19 mouse cellular contexts compared by ENCODE assay signal in the genomic region with DNA sequence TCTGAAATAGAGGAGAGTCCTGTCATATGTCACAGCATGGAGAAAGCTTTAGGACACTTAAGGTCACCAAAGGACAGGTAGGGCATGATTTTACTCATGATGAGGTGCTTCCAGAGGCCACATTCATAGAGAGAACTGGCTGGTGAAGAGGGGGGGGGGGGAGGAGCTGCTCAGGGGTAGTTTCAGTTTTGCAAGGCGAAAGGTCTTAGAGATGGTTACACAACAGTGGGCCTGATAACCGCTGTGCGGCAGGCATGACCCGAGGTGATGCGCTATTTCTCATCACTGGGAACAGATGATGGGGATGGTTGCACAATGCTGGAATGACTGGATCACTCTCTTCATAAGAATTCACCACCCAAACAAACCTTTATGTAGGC. TPM values are rescaled to one million over a fixed set of nuclear protein-coding genes. Genes with fewer than 3 reads are reported as not detected.
DNase-seq lines count a peak whose midpoint lies in the region; ATAC-seq and TF ChIP-seq lines count a peak whose summit lies in the region.
"Had no signal": no experiment of that assay in that cellular context is flagged by ENCODE, and none has a peak within 500 bp of the region (broad histone marks: within the 10 kb centered on the region; RNA-seq: fewer than 3 reads in every experiment).

No protein-coding gene starts in this region.

- no peak for ATAC-seq in forebrain, embryonic 11.5 days (replicated peaks; ENCODE audit: low FRiP score)
- no peak for ATAC-seq in forebrain, embryonic 12.5 days (ENCODE audit: low FRiP score)
- ATAC-seq in intestine, postnatal 0 days, result peak; percentile 57
- ATAC-seq in hindbrain, embryonic 13.5 days (ENCODE audit: low FRiP score), result no peak
- ATAC-seq: CD4-positive, CD25-positive, alpha-beta regulatory T cell, adult 4 months; forebrain, embryonic 16.5 days had no signal

- no peaks in the 10 kb centered on the region for H3K36me3 ChIP-seq in forebrain, embryonic 11.5 days (ENCODE audit: control insufficient read depth, insufficient read depth, low read length)
- no peaks in the 10 kb centered on the region for H3K36me3 ChIP-seq in forebrain, embryonic 12.5 days (replicated peaks)
- no peaks in the 10 kb centered on the region for H3K36me3 ChIP-seq in intestine, postnatal 0 days (ENCODE audit: control insufficient read depth, insufficient read depth)
- no peaks in the 10 kb centered on the region for H3K36me3 ChIP-seq in myocyte (ENCODE audit: control insufficient read depth, insufficient read depth)
- no peaks in the 10 kb centered on the region for H3K36me3 ChIP-seq in hindbrain, embryonic 13.5 days
- H3K36me3 ChIP-seq: hindbrain, embryonic 15.5 days; neural tube, embryonic 15.5 days had no signal

- no peaks in the 10 kb centered on the region for H3K27me3 ChIP-seq in forebrain, embryonic 11.5 days (ENCODE audit: control insufficient read depth, insufficient read depth, low read length)
- no peaks in the 10 kb centered on the region for H3K27me3 ChIP-seq in forebrain, embryonic 12.5 days
- no peaks in the 10 kb centered on the region for H3K27me3 ChIP-seq in intestine, postnatal 0 days (replicated peaks; ENCODE audit: control insufficient read depth, insufficient read depth, low read length)
- no peaks in the 10 kb centered on the region for H3K27me3 ChIP-seq in myocyte (ENCODE audit: control insufficient read depth, insufficient read depth, insufficient read length)
- H3K27me3 ChIP-seq in hindbrain, embryonic 13.5 days, result no peaks in the 10 kb centered on the region
- H3K27me3 ChIP-seq: hindbrain, embryonic 15.5 days; neural tube, embryonic 15.5 days had no signal

- WGBS in forebrain, embryonic 11.5 days, result 96% methylated on average over 5 of the region's 5 CpGs
- WGBS in forebrain, embryonic 12.5 days, result 89% methylated on average over 5 of the region's 5 CpGs
- 64% methylated on average over 5 of the region's 5 CpGs for WGBS in intestine, postnatal 0 days
- 93% methylated on average over 5 of the region's 5 CpGs for WGBS in hindbrain, embryonic 13.5 days

- no peak for TF ChIP-seq POLR2A in myocyte (IDR thresholded peaks at IDR 0.05; ENCODE audit: insufficient read length, low read depth)

- no peak overlapping the region for H3K27ac ChIP-seq in forebrain, embryonic 11.5 days (ENCODE audit: low read depth, low read length)
- no peak overlapping the region for H3K27ac ChIP-seq in forebrain, embryonic 12.5 days
- no peak overlapping the region for H3K27ac ChIP-seq in intestine, postnatal 0 days (ENCODE audit: low read depth, low read length)
- H3K27ac ChIP-seq in hindbrain, embryonic 13.5 days, result no peak overlapping the region
- H3K27ac ChIP-seq: gastrocnemius, adult 2 months; heart, adult 2 months; hindbrain, embryonic 15.5 days; neural tube, embryonic 15.5 days had no signal

- H3K4me3 ChIP-seq in forebrain, embryonic 11.5 days (ENCODE audit: low read depth, low read length), result no peak overlapping the region
- H3K4me3 ChIP-seq in forebrain, embryonic 12.5 days (replicated peaks), result no peak overlapping the region
- H3K4me3 ChIP-seq in intestine, postnatal 0 days (ENCODE audit: low read depth, low read length), result no peak overlapping the region
- no peak overlapping the region for H3K4me3 ChIP-seq in myocyte
- H3K4me3 ChIP-seq in hindbrain, embryonic 13.5 days, result no peak overlapping the region
- H3K4me3 ChIP-seq: gastrocnemius, adult 2 months; heart, adult 2 months; hindbrain, embryonic 15.5 days; neural tube, embryonic 15.5 days had no signal

- TF ChIP-seq CTCF in intestine, postnatal 0 days (IDR thresholded peaks at IDR 0.05; ENCODE audit: low read depth), result no peak

- no peaks in the 10 kb centered on the region for H3K79me2 ChIP-seq in myocyte (ENCODE audit: control insufficient read depth, insufficient read depth)

- no peaks in the 10 kb centered on the region for H3K4me1 ChIP-seq in forebrain, embryonic 11.5 days (replicated peaks; ENCODE audit: control insufficient read depth, insufficient read depth, low read length)
- H3K4me1 ChIP-seq in forebrain, embryonic 12.5 days, result no peaks in the 10 kb centered on the region
- H3K4me1 ChIP-seq in intestine, postnatal 0 days (replicated peaks; ENCODE audit: control insufficient read depth, insufficient read depth, low read length), result no peaks in the 10 kb centered on the region
- H3K4me1 ChIP-seq in hindbrain, embryonic 13.5 days (replicated peaks), result no peaks in the 10 kb centered on the region
- H3K4me1 ChIP-seq: hindbrain, embryonic 15.5 days; neural tube, embryonic 15.5 days had no signal

- peak; percentile 16 for DNase-seq in forebrain, embryonic 11.5 days (ENCODE audit: low spot score)
- peak; percentile 25 to 40 for DNase-seq in B cell, adult 2 months
- DNase-seq in cerebellum, postnatal 10 days, result no peak
- DNase-seq in heart, adult 11 months, result no peak
- DNase-seq: cerebellum, adult 9-11 months; gastrocnemius, adult 2 months; heart, adult 2 months; kidney, adult 8-10 months; left cerebral cortex, postnatal 4 days; lung, embryonic 14.5 days; right cerebral cortex, adult 18-20 months had no signal

- H3K9ac ChIP-seq in forebrain, embryonic 11.5 days (ENCODE audit: low read length), result no peak overlapping the region
- no peak overlapping the region for H3K9ac ChIP-seq in forebrain, embryonic 12.5 days
- no peak overlapping the region for H3K9ac ChIP-seq in intestine, postnatal 0 days (ENCODE audit: low read depth, low read length)
- no peak overlapping the region for H3K9ac ChIP-seq in hindbrain, embryonic 13.5 days
- H3K9ac ChIP-seq: hindbrain, embryonic 15.5 days; lung, embryonic 14.5 days; neural tube, embryonic 15.5 days had no signal

- H3K4me2 ChIP-seq in forebrain, embryonic 11.5 days (ENCODE audit: low read depth, low read length, severe bottlenecking), result no peak overlapping the region
- no peak overlapping the region for H3K4me2 ChIP-seq in forebrain, embryonic 12.5 days
- no peak overlapping the region for H3K4me2 ChIP-seq in intestine, postnatal 0 days (replicated peaks; ENCODE audit: low read depth)
- peak overlapping the region; percentile 72 for H3K4me2 ChIP-seq in myocyte (ENCODE audit: low read depth)
- H3K4me2 ChIP-seq in hindbrain, embryonic 13.5 days, result no peak overlapping the region
- H3K4me2 ChIP-seq: hindbrain, embryonic 15.5 days; lung, embryonic 14.5 days; neural tube, embryonic 15.5 days had no signal

- no peaks in the 10 kb centered on the region for H3K9me3 ChIP-seq in forebrain, embryonic 11.5 days (ENCODE audit: control insufficient read depth, low read length)
- H3K9me3 ChIP-seq in forebrain, embryonic 12.5 days, result no peaks in the 10 kb centered on the region
- H3K9me3 ChIP-seq in intestine, postnatal 0 days (ENCODE audit: control insufficient read depth), result no peaks in the 10 kb centered on the region
- H3K9me3 ChIP-seq in hindbrain, embryonic 13.5 days, result no peaks in the 10 kb centered on the region
- H3K9me3 ChIP-seq: hindbrain, embryonic 15.5 days; neural tube, embryonic 15.5 days had no signal

- no peak overlapping the region for H3ac ChIP-seq in myocyte (ENCODE audit: control insufficient read depth, insufficient read length)

TF ChIP-seq in myocyte, 11 proteins besides CTCF, POLR2A, EP300 and RAD21:
- peak; percentile 75 for TF ChIP-seq CEBPB (IDR thresholded peaks at IDR 0.05; ENCODE audit: insufficient read depth, poor library complexity, severe bottlenecking)
- no peak for TF ChIP-seq TCF12 (IDR thresholded peaks at IDR 0.05; ENCODE audit: insufficient read depth, poor library complexity, severe bottlenecking)

RNA-seq across cellular contexts. Expression of gene Sdc1, which starts 58.5 kb away (rescaled TPM):
- polyA plus RNA-seq in forebrain, embryonic 11.5 days (2014; fragmentation: Nextera tagmentation; extraction: Ambion mirVana), result 86.8 and 90.0 TPM in 2 replicates
- 70.3 and 72.7 TPM in 2 replicates for polyA plus RNA-seq in forebrain, embryonic 12.5 days (2016; fragmentation: Nextera tagmentation; extraction: Ambion mirVana)
- polyA plus RNA-seq in intestine, postnatal 0 days (2015; fragmentation: Nextera tagmentation; extraction: Ambion mirVana), result 43.4 and 46.4 TPM in 2 replicates
- polyA plus RNA-seq in myocyte (2012; fragmentation: generic; extraction: Trizol), result 156 TPM
- 23.7 and 25.6 TPM in 2 replicates for polyA plus RNA-seq in hindbrain, embryonic 13.5 days (2015; fragmentation: Nextera tagmentation; extraction: Ambion mirVana)

Comparison
In these comparisons a context has a peak if more than half of its experiments do, and no peak if none do; other contexts are left out.
1. DNase-seq: peak in forebrain, embryonic 11.5 days (single experiment) and B cell, adult 2 months (2 of 2); none in cerebellum, postnatal 10 days (0 of 2) and heart, adult 11 months (single experiment).